Mouse (Mus musculus) ES-Bruce4 (cell line): ENCODE measurements around the gene Taar3.

Source experiments
- CTCF ChIP-seq: IDR thresholded peaks from one replicate; pipeline ENCODE4 v1.8.1; 2011; ENCODE audit warnings: low read depth, low read length
- EP300 ChIP-seq: IDR thresholded peaks from 2 replicates; pipeline ENCODE4 v1.6.1; 2011; ENCODE audit warnings: low read depth, low read length; ENCODE audit not compliant: insufficient read depth

GRCm38 (mm10) chr10:23951714-23952113 lies 2.4 kb downstream of the Taar3 start:
- TF ChIP-seq CTCF (no peak), EP300 (no peak)
